Mouse (Mus musculus): ENCODE data around the gene Fgd4.
"Not testable (repeated sequence)": the region's sequence is repeated elsewhere in the genome, so short reads cannot be mapped to it uniquely, and the experiment has no call there.

Gene Fgd4

DNA sequence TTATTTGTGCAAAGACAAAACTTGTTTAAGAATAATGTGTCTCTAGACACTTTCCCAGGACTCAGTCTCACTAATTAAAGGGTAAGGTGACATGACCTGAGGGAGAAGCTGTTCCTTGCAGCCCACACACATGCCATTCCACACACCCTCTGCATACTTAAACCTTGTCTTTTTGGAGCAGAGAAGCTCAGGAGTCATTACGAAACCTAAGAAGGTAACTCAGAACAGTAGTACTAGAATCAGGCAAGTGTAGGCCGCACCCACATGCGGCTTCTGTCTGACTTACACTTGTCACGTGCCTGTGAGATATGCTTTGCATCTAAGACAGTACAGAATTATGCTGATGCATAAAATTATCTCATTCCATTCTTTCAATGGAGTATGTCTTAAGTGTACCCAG, 42.6 kb downstream of the Fgd4 start:
- CTCF ChIA-PET, result no interaction called here
- POLR2A ChIA-PET, result interaction anchor here in 2 of 4 experiments (1.1 to 2.1 kb wide), 2 partner anchors 31 to 59 kb away, joined by 3 to 5 read pairs; no protein-coding TSS in a partner anchor

DNA sequence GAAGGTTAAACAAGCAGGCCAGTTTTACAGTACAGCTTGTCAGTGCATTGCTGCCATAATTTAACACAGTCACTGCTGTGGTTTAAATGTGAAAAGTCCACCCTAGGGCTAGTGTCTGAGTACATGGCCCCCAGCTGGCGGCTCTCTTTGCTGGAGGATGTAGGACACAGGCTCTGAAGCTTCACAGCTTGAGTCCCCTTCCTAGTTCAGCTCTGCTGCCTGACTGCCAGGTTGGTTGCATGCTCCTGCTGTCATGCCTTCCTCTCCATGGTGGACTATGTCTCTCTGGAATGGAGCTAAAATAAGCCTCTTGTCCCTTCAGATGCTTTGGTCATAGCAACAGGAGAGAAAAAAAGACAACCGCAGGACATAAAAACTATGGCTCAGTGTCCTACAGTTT, 46.3 kb downstream of the Fgd4 start:
- ChIA-PET POLR2A (no interaction called here), CTCF (no interaction called here)

DNA sequence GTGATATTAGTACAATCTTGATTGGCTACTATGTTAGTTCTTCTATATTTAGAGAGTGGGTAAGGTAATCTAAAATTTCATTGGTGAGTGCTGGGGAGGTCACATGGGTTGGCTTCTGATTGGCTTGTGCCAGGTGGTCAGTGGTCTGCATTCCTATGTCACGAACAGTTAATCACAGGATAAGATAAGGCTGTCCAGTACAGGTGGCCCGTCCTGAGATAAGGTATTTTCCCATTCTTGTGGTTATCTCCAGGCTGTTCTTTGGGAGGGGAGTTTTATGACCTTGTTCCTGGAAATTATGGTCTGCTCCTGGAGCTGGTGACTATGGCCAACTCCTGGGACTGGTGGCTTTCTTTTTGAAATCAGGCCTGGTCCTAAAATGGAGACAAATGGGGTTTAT, 48.2 kb downstream of the Fgd4 start:
- CTCF ChIA-PET, result no interaction called here
- POLR2A ChIA-PET, result no interaction called here

DNA sequence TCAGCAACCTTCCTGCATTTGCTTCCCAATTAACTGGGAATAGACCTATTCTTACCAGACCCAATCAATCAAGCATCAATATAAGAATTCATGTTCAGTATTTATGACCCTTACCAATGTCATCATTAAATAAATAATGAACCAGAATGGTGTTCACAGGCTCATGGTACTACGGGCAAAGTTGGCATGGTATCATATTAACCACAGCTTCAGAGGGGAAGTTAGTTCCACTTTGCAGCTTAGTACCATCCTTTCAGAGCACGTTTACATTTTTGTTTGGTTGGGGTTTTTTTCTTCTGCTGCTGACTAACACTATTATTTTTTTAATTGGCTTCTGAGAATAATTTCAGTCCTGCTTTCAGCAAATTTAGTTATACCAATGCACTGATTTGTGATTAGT, 51.2 kb downstream of the Fgd4 start:
- ChIA-PET POLR2A (interaction anchor here in 3 of 4 experiments (0.5 to 1.3 kb wide), 3 partner anchors 23 to 283 kb away, joined by 3 to 4 read pairs (median 3); partner anchors contain the start of gene Fgd4 (in 1 of the 3)), CTCF (interaction anchor here in 1 of 4 experiments (0.6 kb wide), 1 partner anchor 247 kb away, joined by 4 read pairs; the partner anchor contains the start of gene Yars2)

DNA sequence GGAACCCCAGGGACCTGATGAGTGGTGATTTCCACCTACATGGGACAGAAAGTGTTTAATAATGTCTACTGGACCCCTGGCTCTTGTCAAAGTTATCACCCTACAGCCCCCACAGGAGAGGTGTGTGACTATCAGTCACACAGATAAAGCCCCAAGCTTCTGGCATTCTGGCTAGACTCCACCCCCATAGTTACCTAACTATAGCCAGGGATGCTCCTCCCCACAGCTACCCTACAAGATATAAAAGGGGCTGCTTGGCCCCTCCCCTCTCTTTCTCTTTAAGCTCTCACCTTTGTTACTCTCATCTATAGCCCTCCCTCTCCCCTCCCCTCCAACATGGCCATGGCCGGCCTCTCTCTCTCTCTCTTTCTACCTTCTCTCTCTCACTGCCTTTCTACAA, 53.7 kb downstream of the Fgd4 start:
- ChIA-PET CTCF (interaction anchor here in 1 of 4 experiments (0.6 kb wide), 1 partner anchor 11 kb away, joined by 4 read pairs; no protein-coding TSS in a partner anchor), POLR2A (interaction anchor here in 3 of 4 experiments (0.6 to 1.4 kb wide), 7 partner anchors 13 to 931 kb away, joined by 3 to 7 read pairs (median 4); no protein-coding TSS in a partner anchor)

DNA sequence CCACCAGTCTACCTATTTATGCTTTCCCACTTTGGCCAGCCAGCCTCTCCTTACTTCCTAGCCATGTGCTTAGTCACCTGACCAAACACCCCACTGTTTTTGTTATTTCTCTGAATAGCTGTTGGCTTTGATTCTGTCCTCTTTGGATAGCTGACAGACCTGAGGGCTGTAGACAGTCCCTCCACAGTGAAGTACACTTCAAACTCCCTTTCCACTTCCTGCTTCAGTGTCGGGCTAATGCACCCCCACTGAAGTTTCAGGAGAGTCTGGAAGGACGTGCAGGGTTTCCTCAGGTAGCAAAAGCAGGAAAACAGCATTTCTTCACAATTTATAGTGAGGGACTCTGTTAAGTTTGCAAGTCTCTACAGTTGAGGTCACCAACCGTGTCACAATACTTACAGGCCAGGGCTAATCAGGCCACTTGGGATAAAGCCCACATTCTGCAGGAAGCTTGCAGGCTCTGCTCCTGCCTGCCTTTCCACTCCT, 57.4 kb downstream of the Fgd4 start:
- CTCF ChIA-PET, result no interaction called here
- POLR2A ChIA-PET, result no interaction called here

DNA sequence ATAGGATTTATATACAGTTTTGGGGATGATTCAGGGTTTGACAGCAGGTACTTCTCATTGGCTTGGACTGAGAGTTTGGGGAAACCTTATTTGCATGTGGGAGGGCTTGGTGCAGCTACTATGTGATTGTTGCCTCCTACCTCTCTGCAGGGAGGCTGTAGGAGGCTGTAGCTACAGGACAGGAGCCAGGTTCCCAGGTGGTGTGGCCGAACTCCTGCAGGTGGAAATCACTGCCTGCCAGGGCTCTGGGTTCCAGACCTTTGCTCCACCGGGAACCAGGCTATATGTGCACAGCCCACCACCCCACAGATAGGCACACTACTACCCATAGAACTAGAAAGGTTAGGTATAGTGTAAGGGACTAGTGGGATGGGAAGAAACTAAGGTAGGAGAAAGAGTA, 61.0 kb downstream of the Fgd4 start:
- POLR2A ChIA-PET, result interaction anchor here in 1 of 4 experiments (1.1 kb wide), 1 partner anchor 59 kb away, joined by 3 read pairs; no protein-coding TSS in a partner anchor
- CTCF ChIA-PET, result not testable (repeated sequence)

DNA sequence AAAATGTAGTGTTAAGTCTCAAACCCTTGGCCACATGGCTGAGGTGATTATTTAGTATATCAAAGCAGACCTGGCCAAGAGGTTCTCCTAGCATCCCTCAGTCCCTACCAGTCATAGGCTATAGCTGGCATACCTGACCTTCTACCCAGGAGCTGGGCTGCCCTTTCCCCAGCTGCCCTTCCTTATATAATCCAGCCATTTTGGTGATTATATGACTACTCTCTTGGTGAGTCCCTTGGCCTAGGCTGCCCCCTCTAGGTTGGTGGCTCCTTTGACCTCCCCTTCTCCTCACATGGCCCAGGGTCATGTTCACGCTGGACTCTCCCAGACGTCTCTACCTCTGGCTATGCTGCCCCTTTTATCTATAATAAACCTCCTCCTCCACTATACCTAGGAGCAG, 65.1 kb downstream of the Fgd4 start:
- ChIA-PET POLR2A (no interaction called here), CTCF (no interaction called here)

GRCm38 (mm10) chr16:16528014-16528413, 72.3 kb downstream of the Fgd4 start:
- POLR2A ChIA-PET, result interaction anchor here in 1 of 4 experiments (0.6 kb wide), 1 partner anchor 9 kb away, joined by 6 read pairs; no protein-coding TSS in a partner anchor

GRCm38 (mm10) chr16:16527267-16527666, 73.1 kb downstream of the Fgd4 start:
- POLR2A ChIA-PET, result interaction anchor here in 2 of 4 experiments (1.4 to 1.8 kb wide), 3 partner anchors 22 to 169 kb away, joined by 3 to 5 read pairs (median 5); partner anchors contain the start of gene Dnm1l (in 1 of the 2)
- CTCF ChIA-PET, result no interaction called here

More at GRCm38 (mm10) chr16:16528014-16528413, 72.3 kb downstream of the Fgd4 start:
- CTCF ChIA-PET, result no interaction called here

DNA sequence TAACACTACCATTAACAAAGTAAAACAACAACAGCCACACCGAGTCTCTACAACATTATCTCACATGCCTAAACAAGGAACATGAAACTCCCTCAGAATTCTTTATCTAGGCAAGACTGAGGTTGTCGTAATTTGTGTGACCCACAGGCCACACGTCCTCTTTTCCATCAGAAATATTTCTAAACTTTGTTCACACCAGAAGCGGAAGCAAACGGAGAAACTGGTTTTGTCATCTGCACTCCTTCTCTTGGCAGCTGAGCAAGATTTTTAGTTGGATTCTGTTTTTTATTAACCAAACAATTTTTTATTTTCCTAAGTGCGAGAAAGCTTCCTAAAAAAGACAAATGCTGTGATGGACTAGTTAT, 73.6 kb downstream of the Fgd4 start:
- CTCF ChIA-PET, result no interaction called here
- POLR2A ChIA-PET, result interaction anchor here in 3 of 4 experiments (1.0 to 1.8 kb wide), 5 partner anchors 21 to 168 kb away, joined by 3 to 5 read pairs (median 4); partner anchors contain the start of gene Dnm1l (in 2 of the 3)

GRCm38 (mm10) chr16:16526097-16526740, 74.1 kb downstream of the Fgd4 start:
- CTCF ChIA-PET, result no interaction called here

GRCm38 (mm10) chr16:16525266-16525904, 75.0 kb downstream of the Fgd4 start:
- POLR2A ChIA-PET, result interaction anchor here in 3 of 4 experiments (0.6 to 1.8 kb wide), 13 partner anchors 8 to 1460 kb away, joined by 3 to 7 read pairs (median 4); partner anchors contain the start of gene Dnm1l (in 1 of the 3)
- CTCF ChIA-PET, result interaction anchor here in 1 of 4 experiments (0.6 kb wide), 1 partner anchor 60 kb away, joined by 4 read pairs; no protein-coding TSS in a partner anchor

More at GRCm38 (mm10) chr16:16526097-16526740, 74.1 kb downstream of the Fgd4 start:
- POLR2A ChIA-PET, result interaction anchor here in 3 of 4 experiments (0.6 to 1.8 kb wide), 11 partner anchors 20 to 419 kb away, joined by 3 to 6 read pairs (median 4); partner anchors contain the start of gene Dnm1l (in 2 of the 3)

DNA sequence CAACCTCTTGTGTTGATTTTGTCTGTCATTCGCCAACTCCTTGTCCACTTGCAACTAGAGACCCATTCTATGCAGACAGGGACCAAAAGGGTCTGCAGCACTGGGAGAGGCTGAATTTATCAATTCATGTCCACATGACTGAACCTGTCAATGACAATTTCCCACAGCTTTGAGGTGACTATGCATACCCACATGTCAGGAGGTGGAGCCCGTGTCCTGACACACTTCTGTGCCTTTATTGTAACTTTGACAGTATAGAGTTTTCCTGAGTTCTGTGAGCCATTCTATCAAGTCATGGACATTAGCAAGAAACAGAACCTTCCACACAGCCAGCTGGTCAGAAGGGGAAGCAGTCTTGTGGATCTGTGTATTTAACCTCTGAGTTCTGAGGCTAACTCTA, 76.7 kb downstream of the Fgd4 start:
- ChIA-PET CTCF (no interaction called here), POLR2A (interaction anchor here in 3 of 4 experiments (1.2 to 2.6 kb wide), 8 partner anchors 8 to 438 kb away, joined by 3 to 9 read pairs (median 4); no protein-coding TSS in a partner anchor)

GRCm38 (mm10) chr16:16522869-16523268, 77.5 kb downstream of the Fgd4 start:
- POLR2A ChIA-PET, result interaction anchor here in 3 of 4 experiments (0.7 to 2.6 kb wide), 12 partner anchors 9 to 668 kb away, joined by 3 to 9 read pairs (median 4); no protein-coding TSS in a partner anchor
- CTCF ChIA-PET, result not testable (repeated sequence)

GRCm38 (mm10) chr16:16501491-16501890, 98.9 kb downstream of the Fgd4 start:
- ChIA-PET POLR2A (interaction anchor here in 1 of 4 experiments (1.3 kb wide), 1 partner anchor 19 kb away, joined by 3 read pairs; no protein-coding TSS in a partner anchor), CTCF (no interaction called here)

DNA sequence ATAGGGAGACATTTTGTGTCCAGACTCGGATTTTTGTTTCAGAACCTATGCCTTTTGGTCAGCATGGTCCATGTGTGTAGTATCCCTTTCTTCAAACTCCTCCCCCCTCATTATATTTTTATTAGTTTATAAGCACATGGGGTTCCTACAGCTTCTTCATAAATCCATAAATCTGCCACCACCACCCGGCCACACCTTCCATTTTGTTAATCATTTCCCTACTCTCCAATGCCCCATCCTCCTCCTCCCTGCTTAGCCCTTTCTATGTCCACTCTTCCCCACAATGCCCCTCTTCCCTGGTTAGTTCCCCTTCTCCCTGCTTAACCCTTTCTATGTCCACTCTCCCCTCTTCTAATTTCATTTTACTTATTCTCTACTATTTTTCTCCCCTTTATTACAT, 99.4 kb downstream of the Fgd4 start:
- CTCF ChIA-PET, result no interaction called here
- POLR2A ChIA-PET, result interaction anchor here in 1 of 4 experiments (1.3 kb wide), 1 partner anchor 18 kb away, joined by 3 read pairs; no protein-coding TSS in a partner anchor

DNA sequence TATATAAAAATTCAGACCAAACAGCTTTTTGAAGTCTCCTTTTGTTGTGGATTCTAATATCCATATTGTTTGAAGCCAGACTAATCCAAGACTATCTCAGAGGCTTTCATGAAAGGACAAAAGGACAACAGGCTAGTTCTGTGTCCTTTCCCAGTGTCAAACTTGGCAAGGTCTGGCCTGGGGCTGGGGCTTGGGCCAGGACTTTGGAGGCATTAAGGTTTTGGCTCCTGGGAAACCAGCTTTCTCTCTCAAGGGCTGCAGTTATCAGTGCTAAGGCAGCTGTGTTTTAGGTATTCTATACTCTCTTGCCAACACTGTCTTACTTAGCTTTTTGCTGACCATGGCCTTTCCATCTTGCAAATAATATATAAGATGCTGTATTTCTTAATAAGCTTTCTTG, 101.6 kb downstream of the Fgd4 start:
- CTCF ChIA-PET, result no interaction called here
- POLR2A ChIA-PET, result interaction anchor here in 1 of 4 experiments (0.5 to 1.5 kb wide), 2 partner anchors 59 to 90 kb away, joined by 3 read pairs; no protein-coding TSS in a partner anchor

- ChIA-PET POLR2A (interaction anchor here in 1 of 4 experiments (1.0 kb wide), 1 partner anchor 13 kb away, joined by 3 read pairs; no protein-coding TSS in a partner anchor), CTCF (no interaction called here)
Observed at GRCm38 (mm10) chr16:16485523-16486043, 114.8 kb downstream of the Fgd4 start.

All from embryonic stem cell, embryonic (primary cell).